Mouse (Mus musculus): ENCODE measurements around the gene Arhgap23. TPM values are rescaled to one million over a fixed set of nuclear protein-coding genes. Genes with fewer than 3 reads are reported as not detected.
A peak's percentile ranks its signal among the peaks of the same experiment; 100 is the strongest.

The Arhgap23 gene
- polyA plus RNA-seq, 1 experiment: 14.9 TPM

- 4% methylated on average over 49 of the region's 49 CpGs for WGBS
- no peaks in the 10 kb centered on the region for H3K36me3 ChIP-seq (ENCODE audit: control insufficient read depth, insufficient read depth, low read length)
- no peak for TF ChIP-seq POLR2A (IDR thresholded peaks at IDR 0.05; ENCODE audit: low read depth, low read length)
- no peak for TF ChIP-seq CTCF (conservative IDR thresholded peaks at IDR 0.05; ENCODE audit: insufficient read depth, insufficient read length, low read depth, low read length)
- H3K4me1 ChIP-seq (ENCODE audit: control insufficient read depth, insufficient read depth, low read length): peaks cover 3% of the 10 kb centered on the region; the same call in 1 of the 2 replicates
- peak overlapping the region; percentile 76 for H3K4me3 ChIP-seq (ENCODE audit: insufficient read depth, low read depth, low read length)
- no peaks in the 10 kb centered on the region for H3K27me3 ChIP-seq (replicated peaks; ENCODE audit: control insufficient read depth, insufficient read depth, low read length)
- no peak overlapping the region for H3K27ac ChIP-seq (ENCODE audit: insufficient read depth, low read depth, low read length)
- peak; percentile 33 for DNase-seq
Observed at GRCm38 (mm10) chr11:97415712-97416636, 641 bp downstream of the Arhgap23 start.

GRCm38 (mm10) chr11:97416637-97417035 is 1.3 kb downstream of the Arhgap23 start:
- Histone ChIP-seq H3K4me3 (ENCODE audit: insufficient read depth, low read depth, low read length) (no peak overlapping the region), H3K36me3 (ENCODE audit: control insufficient read depth, insufficient read depth, low read length) (no peaks in the 10 kb centered on the region), H3K4me1 (ENCODE audit: control insufficient read depth, insufficient read depth, low read length) (peaks cover 3% of the 10 kb centered on the region; the same call in 1 of the 2 replicates), H3K27me3 (replicated peaks; ENCODE audit: control insufficient read depth, insufficient read depth, low read length) (no peaks in the 10 kb centered on the region), H3K27ac (ENCODE audit: insufficient read depth, low read depth, low read length) (no peak overlapping the region)
- DNase-seq: no peak
- WGBS: 22% methylated on average over 5 of the region's 5 CpGs
- TF ChIP-seq CTCF (conservative IDR thresholded peaks at IDR 0.05; ENCODE audit: insufficient read depth, insufficient read length, low read depth, low read length) (no peak), POLR2A (IDR thresholded peaks at IDR 0.05; ENCODE audit: low read depth, low read length) (no peak)

GRCm38 (mm10) chr11:97418834-97419539 is 3.7 kb downstream of the Arhgap23 start:
- WGBS: 78% methylated on average over 14 of the region's 14 CpGs
- H3K4me1 ChIP-seq (ENCODE audit: control insufficient read depth, insufficient read depth, low read length): peaks cover 3% of the 10 kb centered on the region; the same call in 1 of the 2 replicates
- DNase-seq: no peak
- H3K36me3 ChIP-seq (ENCODE audit: control insufficient read depth, insufficient read depth, low read length): no peaks in the 10 kb centered on the region
- no peaks in the 10 kb centered on the region for H3K27me3 ChIP-seq (replicated peaks; ENCODE audit: control insufficient read depth, insufficient read depth, low read length)
- no peak overlapping the region for H3K27ac ChIP-seq (ENCODE audit: insufficient read depth, low read depth, low read length)
- no peak for TF ChIP-seq POLR2A (IDR thresholded peaks at IDR 0.05; ENCODE audit: low read depth, low read length)
- TF ChIP-seq CTCF (conservative IDR thresholded peaks at IDR 0.05; ENCODE audit: insufficient read depth, insufficient read length, low read depth, low read length): no peak
- no peak overlapping the region for H3K4me3 ChIP-seq (ENCODE audit: insufficient read depth, low read depth, low read length)

- no peak for DNase-seq
- WGBS: 68% methylated on average over 5 of the region's 5 CpGs
- Histone ChIP-seq H3K36me3 (ENCODE audit: control insufficient read depth, insufficient read depth, low read length) (no peaks in the 10 kb centered on the region), H3K27ac (ENCODE audit: insufficient read depth, low read depth, low read length) (no peak overlapping the region), H3K27me3 (replicated peaks; ENCODE audit: control insufficient read depth, insufficient read depth, low read length) (no peaks in the 10 kb centered on the region), H3K4me3 (ENCODE audit: insufficient read depth, low read depth, low read length) (no peak overlapping the region), H3K4me1 (ENCODE audit: control insufficient read depth, insufficient read depth, low read length) (peaks cover 3% of the 10 kb centered on the region; the same call in 1 of the 2 replicates)
- TF ChIP-seq POLR2A (IDR thresholded peaks at IDR 0.05; ENCODE audit: low read depth, low read length) (no peak), CTCF (conservative IDR thresholded peaks at IDR 0.05; ENCODE audit: insufficient read depth, insufficient read length, low read depth, low read length) (no peak)
Observed at GRCm38 (mm10) chr11:97419540-97419900, 4.2 kb downstream of the Arhgap23 start.

GRCm38 (mm10) chr11:97422507-97422906 is 7.2 kb downstream of the Arhgap23 start:
- H3K4me1 ChIP-seq (ENCODE audit: control insufficient read depth, insufficient read depth, low read length): no peaks in the 10 kb centered on the region
- no peak for DNase-seq
- H3K4me3 ChIP-seq (ENCODE audit: insufficient read depth, low read depth, low read length): no peak overlapping the region
- WGBS: 76% methylated on average over 4 of the region's 4 CpGs
- no peak overlapping the region for H3K27ac ChIP-seq (ENCODE audit: insufficient read depth, low read depth, low read length)
- TF ChIP-seq POLR2A (IDR thresholded peaks at IDR 0.05; ENCODE audit: low read depth, low read length) (no peak), CTCF (conservative IDR thresholded peaks at IDR 0.05; ENCODE audit: insufficient read depth, insufficient read length, low read depth, low read length) (no peak)
- no peaks in the 10 kb centered on the region for H3K36me3 ChIP-seq (ENCODE audit: control insufficient read depth, insufficient read depth, low read length)
- no peaks in the 10 kb centered on the region for H3K27me3 ChIP-seq (replicated peaks; ENCODE audit: control insufficient read depth, insufficient read depth, low read length)

GRCm38 (mm10) chr11:97424092-97424692 is 8.9 kb downstream of the Arhgap23 start:
- no peak overlapping the region for H3K4me3 ChIP-seq (ENCODE audit: insufficient read depth, low read depth, low read length)
- H3K4me1 ChIP-seq (ENCODE audit: control insufficient read depth, insufficient read depth, low read length): peaks cover 6% of the 10 kb centered on the region; the same call in 1 of the 2 replicates
- H3K36me3 ChIP-seq (ENCODE audit: control insufficient read depth, insufficient read depth, low read length): no peaks in the 10 kb centered on the region
- no peaks in the 10 kb centered on the region for H3K27me3 ChIP-seq (replicated peaks; ENCODE audit: control insufficient read depth, insufficient read depth, low read length)
- no peak overlapping the region for H3K27ac ChIP-seq (ENCODE audit: insufficient read depth, low read depth, low read length)
- DNase-seq: no peak
- TF ChIP-seq POLR2A (IDR thresholded peaks at IDR 0.05; ENCODE audit: low read depth, low read length) (no peak), CTCF (conservative IDR thresholded peaks at IDR 0.05; ENCODE audit: insufficient read depth, insufficient read length, low read depth, low read length) (no peak)
- WGBS: 73% methylated on average over 5 of the region's 5 CpGs

Measured in kidney, adult 2 months (tissue).